In genomic region chr12:59791473-59791872, GRCm38 (mm10) we compare ENCODE assay signal across 11 mouse cellular contexts.
A peak's percentile ranks its signal among the peaks of the same experiment; 100 is the strongest.
DNase-seq lines count a peak whose midpoint lies in the region; ATAC-seq and TF ChIP-seq lines count a peak whose summit lies in the region.
"Had no signal": no experiment of that assay in that cellular context is flagged by ENCODE, and none has a peak within 500 bp of the region (broad histone marks: within the 10 kb centered on the region; RNA-seq: fewer than 3 reads in every experiment).

No protein-coding gene starts in this region.

- H3K27ac ChIP-seq in kidney, postnatal 0 days: no peak overlapping the region
- H3K27ac ChIP-seq in kidney, embryonic 15.5 days: no peak overlapping the region
- H3K27ac ChIP-seq in ES-Bruce4 (ENCODE audit: insufficient read depth, low read length): no peak overlapping the region
- H3K27ac ChIP-seq: embryonic facial prominence, embryonic 15.5 days; limb, embryonic 15.5 days; midbrain, embryonic 13.5 days had no signal

- peak; percentile 56 for TF ChIP-seq CTCF in kidney, postnatal 0 days (IDR thresholded peaks at IDR 0.05; ENCODE audit: low read depth)
- TF ChIP-seq CTCF in ES-Bruce4 (IDR thresholded peaks at IDR 0.05; ENCODE audit: low read depth, low read length): peak; percentile 34

- H3K4me1 ChIP-seq in kidney, postnatal 0 days (replicated peaks; ENCODE audit: insufficient read depth, low read length): no peaks in the 10 kb centered on the region
- no peaks in the 10 kb centered on the region for H3K4me1 ChIP-seq in kidney, embryonic 15.5 days
- no peaks in the 10 kb centered on the region for H3K4me1 ChIP-seq in ES-Bruce4 (ENCODE audit: control insufficient read depth, insufficient read depth, low read length)
- H3K4me1 ChIP-seq: embryonic facial prominence, embryonic 15.5 days; limb, embryonic 15.5 days had no signal

- 60% methylated on average over 4 of the region's 4 CpGs for WGBS in kidney, postnatal 0 days
- 56% methylated on average over 4 of the region's 4 CpGs for WGBS in kidney, embryonic 15.5 days

- DNase-seq in kidney, postnatal 0 days (ENCODE audit: low spot score): no peak
- DNase-seq in NIH3T3 (ENCODE audit: low read depth): peak; percentile 4
- peak; percentile 1 for DNase-seq in kidney, postnatal 14 days
- no peak for DNase-seq in right cerebral cortex, postnatal 25 days
- DNase-seq in gastrocnemius, postnatal 4 days (ENCODE audit: low spot score in 2 of 2): no peak
- DNase-seq: thymus, postnatal 25 days had no signal

- H3K27me3 ChIP-seq in kidney, postnatal 0 days (ENCODE audit: insufficient read depth, low read length): no peaks in the 10 kb centered on the region
- H3K27me3 ChIP-seq in kidney, embryonic 15.5 days: no peaks in the 10 kb centered on the region
- H3K27me3 ChIP-seq in ES-Bruce4 (ENCODE audit: control insufficient read depth, insufficient read depth, low read length, poor library complexity, severe bottlenecking): no peaks in the 10 kb centered on the region
- H3K27me3 ChIP-seq: embryonic facial prominence, embryonic 15.5 days; limb, embryonic 15.5 days; midbrain, embryonic 13.5 days had no signal

- H3K36me3 ChIP-seq in kidney, postnatal 0 days (ENCODE audit: insufficient read depth, low read length): no peaks in the 10 kb centered on the region
- no peaks in the 10 kb centered on the region for H3K36me3 ChIP-seq in kidney, embryonic 15.5 days
- no peaks in the 10 kb centered on the region for H3K36me3 ChIP-seq in ES-Bruce4 (ENCODE audit: control insufficient read depth, insufficient read depth, low read length, poor library complexity, severe bottlenecking)
- H3K36me3 ChIP-seq: embryonic facial prominence, embryonic 15.5 days; limb, embryonic 15.5 days; midbrain, embryonic 13.5 days had no signal

- no peak overlapping the region for H3K4me3 ChIP-seq in kidney, postnatal 0 days (replicated peaks; ENCODE audit: low read depth, low read length)
- no peak overlapping the region for H3K4me3 ChIP-seq in kidney, embryonic 15.5 days (replicated peaks)
- no peak overlapping the region for H3K4me3 ChIP-seq in ES-Bruce4 (ENCODE audit: low read depth, low read length)
- H3K4me3 ChIP-seq: embryonic facial prominence, embryonic 15.5 days; limb, embryonic 15.5 days; midbrain, embryonic 13.5 days had no signal

- no peak overlapping the region for H3K9ac ChIP-seq in kidney, postnatal 0 days (ENCODE audit: low read depth, low read length)
- no peak overlapping the region for H3K9ac ChIP-seq in kidney, embryonic 15.5 days
- no peak overlapping the region for H3K9ac ChIP-seq in ES-Bruce4 (ENCODE audit: low read depth, poor library complexity, severe bottlenecking)
- H3K9ac ChIP-seq: embryonic facial prominence, embryonic 15.5 days; limb, embryonic 15.5 days; midbrain, embryonic 13.5 days had no signal

- TF ChIP-seq EP300 in ES-Bruce4 (IDR thresholded peaks at IDR 0.05; ENCODE audit: insufficient read depth, low read depth, low read length): no peak

- H3K9me3 ChIP-seq in kidney, postnatal 0 days (replicated peaks; ENCODE audit: low read length): no peaks in the 10 kb centered on the region
- H3K9me3 ChIP-seq in kidney, embryonic 15.5 days (replicated peaks): no peaks in the 10 kb centered on the region
- H3K9me3 ChIP-seq in ES-Bruce4 (replicated peaks; ENCODE audit: control insufficient read depth, insufficient read depth, low read length, poor library complexity, severe bottlenecking): no peaks in the 10 kb centered on the region
- H3K9me3 ChIP-seq: embryonic facial prominence, embryonic 15.5 days; limb, embryonic 15.5 days; midbrain, embryonic 13.5 days had no signal

- ATAC-seq in kidney, postnatal 0 days (replicated peaks; ENCODE audit: low FRiP score, low read depth): no peak
- no peak for ATAC-seq in kidney, embryonic 15.5 days (replicated peaks; ENCODE audit: low FRiP score)
- ATAC-seq: midbrain, embryonic 13.5 days had no signal

- no peak overlapping the region for H3K4me2 ChIP-seq in kidney, postnatal 0 days (ENCODE audit: low read length)
- H3K4me2 ChIP-seq in kidney, embryonic 15.5 days: no peak overlapping the region
- H3K4me2 ChIP-seq: embryonic facial prominence, embryonic 15.5 days; limb, embryonic 15.5 days; midbrain, embryonic 13.5 days had no signal

- no peak for TF ChIP-seq POLR2A in ES-Bruce4 (IDR thresholded peaks at IDR 0.05; ENCODE audit: insufficient read depth, low read length)

Comparison
In these comparisons a context has a peak if more than half of its experiments do, and no peak if none do; other contexts are left out.
1. DNase-seq: peak in NIH3T3 (single experiment) and kidney, postnatal 14 days (single experiment); none in kidney, postnatal 0 days (single experiment), right cerebral cortex, postnatal 25 days (single experiment) and gastrocnemius, postnatal 4 days (0 of 2).